ENCODE assay signal across 8 mouse cellular contexts in genomic region chr3:37348221-37349165, GRCm38 (mm10). TPM values are rescaled to one million over a fixed set of nuclear protein-coding genes. Genes with fewer than 3 reads are reported as not detected.
A peak's percentile ranks its signal among the peaks of the same experiment; 100 is the strongest.
DNase-seq lines count a peak whose midpoint lies in the region; ATAC-seq and TF ChIP-seq lines count a peak whose summit lies in the region.

Gene Fgf2, plus strand, starts transcription at chr3:37348346.

- peak; percentile 23 for DNase-seq in kidney, adult 2 months
- DNase-seq in kidney, adult 8-10 months, result no peak
- peak; percentile 40 for DNase-seq in embryo, embryonic 10.5 days (ENCODE audit: low spot score)
- DNase-seq in heart, adult 11 months, result peak; percentile 97
- DNase-seq in urinary bladder, postnatal 25 days (ENCODE audit: low spot score), result peak; percentile 39

- no peaks in the 10 kb centered on the region for H3K9me3 ChIP-seq in intestine, embryonic 15.5 days
- H3K9me3 ChIP-seq in liver, embryonic 12.5 days (replicated peaks), result no peaks in the 10 kb centered on the region
- H3K9me3 ChIP-seq in neural tube, embryonic 15.5 days (replicated peaks), result no peaks in the 10 kb centered on the region

- no peak within 1 kb of the TSS; the same call in 1 of the 2 replicates for H3K27ac ChIP-seq in kidney, adult 2 months (ENCODE audit: insufficient read depth, low read depth, low read length)
- H3K27ac ChIP-seq in intestine, embryonic 15.5 days, result no peak within 1 kb of the TSS
- no peak within 1 kb of the TSS for H3K27ac ChIP-seq in liver, embryonic 12.5 days
- no peak within 1 kb of the TSS for H3K27ac ChIP-seq in neural tube, embryonic 15.5 days (replicated peaks)

- H3K4me2 ChIP-seq in intestine, embryonic 15.5 days (replicated peaks), result peak within 1 kb of the TSS; percentile 99
- peak within 1 kb of the TSS; percentile 93 for H3K4me2 ChIP-seq in liver, embryonic 12.5 days
- H3K4me2 ChIP-seq in neural tube, embryonic 15.5 days, result peak within 1 kb of the TSS; percentile 90

- ATAC-seq in intestine, embryonic 15.5 days, result peak; percentile 73
- no peak for ATAC-seq in liver, embryonic 12.5 days
- peak; percentile 77; the same call in 1 of the 2 replicates for ATAC-seq in neural tube, embryonic 15.5 days (ENCODE audit: low FRiP score)

- 1% methylated on average over 75 of the region's 75 CpGs for WGBS in kidney, adult 2 months
- WGBS in intestine, embryonic 15.5 days, result under 1% methylated on average over 75 of the region's 75 CpGs
- 2% methylated on average over 75 of the region's 75 CpGs for WGBS in liver, embryonic 12.5 days (ENCODE audit: insufficient replicate concordance)
- under 1% methylated on average over 68 of the region's 75 CpGs for WGBS in neural tube, embryonic 15.5 days

- peaks cover 2% of the 10 kb centered on the region for H3K27me3 ChIP-seq in kidney, adult 2 months (replicated peaks; ENCODE audit: control insufficient read depth, insufficient read depth, low read length)
- peaks cover 13% of the 10 kb centered on the region for H3K27me3 ChIP-seq in intestine, embryonic 15.5 days (replicated peaks)
- H3K27me3 ChIP-seq in liver, embryonic 12.5 days (replicated peaks), result peaks cover 74% of the 10 kb centered on the region
- H3K27me3 ChIP-seq in neural tube, embryonic 15.5 days (replicated peaks), result peaks cover 34% of the 10 kb centered on the region

- no peak for TF ChIP-seq CTCF in kidney, adult 2 months (conservative IDR thresholded peaks at IDR 0.05; ENCODE audit: insufficient read depth, insufficient read length, low read depth, low read length)

- H3K9ac ChIP-seq in intestine, embryonic 15.5 days, result peak within 1 kb of the TSS; percentile 73
- H3K9ac ChIP-seq in liver, embryonic 12.5 days, result peak within 1 kb of the TSS; percentile 50
- H3K9ac ChIP-seq in neural tube, embryonic 15.5 days (replicated peaks), result peak within 1 kb of the TSS; percentile 43

- H3K36me3 ChIP-seq in kidney, adult 2 months (ENCODE audit: control insufficient read depth, insufficient read depth, low read length), result no peaks in the 10 kb centered on the region
- H3K36me3 ChIP-seq in intestine, embryonic 15.5 days, result no peaks in the 10 kb centered on the region
- no peaks in the 10 kb centered on the region for H3K36me3 ChIP-seq in liver, embryonic 12.5 days
- no peaks in the 10 kb centered on the region for H3K36me3 ChIP-seq in neural tube, embryonic 15.5 days

- peak within 1 kb of the TSS; percentile 53 for H3K4me3 ChIP-seq in kidney, adult 2 months (ENCODE audit: insufficient read depth, low read depth, low read length)
- peak within 1 kb of the TSS; percentile 74 for H3K4me3 ChIP-seq in intestine, embryonic 15.5 days (replicated peaks)
- peak within 1 kb of the TSS; percentile 60 for H3K4me3 ChIP-seq in liver, embryonic 12.5 days
- peak within 1 kb of the TSS; percentile 53 for H3K4me3 ChIP-seq in neural tube, embryonic 15.5 days (replicated peaks)

- H3K4me1 ChIP-seq in kidney, adult 2 months (ENCODE audit: control insufficient read depth, insufficient read depth, low read length), result no peaks in the 10 kb centered on the region
- H3K4me1 ChIP-seq in intestine, embryonic 15.5 days (replicated peaks), result peaks cover 13% of the 10 kb centered on the region
- peaks cover 40% of the 10 kb centered on the region for H3K4me1 ChIP-seq in liver, embryonic 12.5 days
- peaks cover 14% of the 10 kb centered on the region for H3K4me1 ChIP-seq in neural tube, embryonic 15.5 days

- TF ChIP-seq POLR2A in kidney, adult 2 months (IDR thresholded peaks at IDR 0.05; ENCODE audit: low read depth, low read length), result no peak

RNA-seq across cellular contexts. Expression of gene Fgf2, which starts in this region (rescaled TPM):
- polyA plus RNA-seq in kidney, adult 2 months (2012; rRNA removed), result 0.78 and 0.79 TPM in 2 replicates
- polyA plus RNA-seq in intestine, embryonic 15.5 days (2015; fragmentation: Nextera tagmentation; extraction: Ambion mirVana), result 1.7 and 2.5 TPM in 2 replicates
- polyA plus RNA-seq in liver, embryonic 12.5 days (2016; fragmentation: Nextera tagmentation; extraction: Ambion mirVana), result 0.25 and 0.30 TPM in 2 replicates
- polyA plus RNA-seq in neural tube, embryonic 15.5 days (2015; fragmentation: Nextera tagmentation; extraction: Ambion mirVana), result 0.63 and 1.1 TPM in 2 replicates

Comparison
In these comparisons a context has a peak if more than half of its experiments do, and no peak if none do; other contexts are left out.
1. Peak in DNase-seq and H3K4me3 ChIP-seq in kidney, adult 2 months; RNA of the gene not detected or under 1 TPM.
2. DNase-seq: peak in embryo, embryonic 10.5 days (single experiment), heart, adult 11 months (single experiment) and urinary bladder, postnatal 25 days (single experiment); none in kidney, adult 8-10 months (0 of 2).
3. Peak in every context shown above with its lines, with median percentiles within 50 percentile points of each other: H3K4me3 ChIP-seq, H3K4me2 ChIP-seq and H3K9ac ChIP-seq.